Mouse (Mus musculus) neural tube, embryonic 11.5 days (tissue): ENCODE measurements around the gene Map3k20. TPM values are rescaled to one million over a fixed set of nuclear protein-coding genes. Genes with fewer than 3 reads are reported as not detected.

Source experiments
- ATAC-seq: fragments of 200-750 bp; cut with Nextera tagmentation; 2 replicates; pipeline ENCODE4 v1.8.0; 2017; ENCODE audit warnings: moderate number of reproducible peaks, mild to moderate bottlenecking, moderate TSS enrichment, moderate library complexity; ENCODE audit not compliant: insufficient read depth, low FRiP score, low TSS enrichment
- DNase-seq: peaks from one replicate; pipeline ENCODE4 v3.0.0-alpha.2; 2015; ENCODE audit warnings: low spot score
- H3K27ac ChIP-seq: fragments of 300-500 bp; sonication (generic); 2 replicates; pipeline ENCODE4 v1.5.1; 2014; ENCODE audit warnings: low read depth, mild to moderate bottlenecking, low read length
- H3K27me3 ChIP-seq: fragments of 300-500 bp; sonication (generic); 2 replicates; pipeline ENCODE4 v1.6.1; 2014; ENCODE audit warnings: mild to moderate bottlenecking, low read length, mixed read lengths; ENCODE audit not compliant: control insufficient read depth, insufficient read depth
- H3K36me3 ChIP-seq: fragments of 300-500 bp; sonication (generic); 2 replicates; pipeline ENCODE4 v1.6.1; 2014; ENCODE audit warnings: mild to moderate bottlenecking, low read length, moderate library complexity, mixed read lengths; ENCODE audit not compliant: control insufficient read depth, insufficient read depth
- H3K4me1 ChIP-seq: fragments of 300-500 bp; sonication (generic); 2 replicates; pipeline ENCODE4 v1.6.1; 2014; ENCODE audit warnings: low read length, mixed read lengths; ENCODE audit not compliant: control insufficient read depth, insufficient read depth
- H3K4me2 ChIP-seq: fragments of 300-500 bp; sonication (generic); 2 replicates; pipeline ENCODE4 v1.6.1; 2014; ENCODE audit warnings: low read depth, mild to moderate bottlenecking, moderate library complexity
- H3K4me3 ChIP-seq: fragments of 300-500 bp; sonication (generic); 2 replicates; pipeline ENCODE4 v1.5.1; 2014; ENCODE audit warnings: low read depth, low read length
- H3K9ac ChIP-seq: fragments of 300-500 bp; sonication (generic); 2 replicates; pipeline ENCODE4 v1.6.1; 2014; ENCODE audit warnings: mild to moderate bottlenecking, low read length
- H3K9me3 ChIP-seq: fragments of 300-500 bp; sonication (generic); 2 replicates; pipeline ENCODE4 v1.6.1; 2016; ENCODE audit warnings: low read length; ENCODE audit not compliant: control insufficient read depth
- WGBS: fragments of 180-500 bp; shearing (Covaris S2); extraction: QIAGEN DNeasy Blood & Tissue Kit; methylation state at CpG from one replicate; pipeline ENCODE4 v1.1.7; 2014; 5-methylcytosine and 5-hydroxymethylcytosine counted together
- polyA plus RNA-seq: library from polyadenylated mRNA; unstranded; fragments of >200 nt; fragmentation: Nextera tagmentation; extraction: Ambion mirVana; gene quantifications from 2 replicates; pipeline ENCODE4 v1.2.1, GENCODE M21; 2014

Gene Map3k20
- polyA plus RNA-seq, 1 experiment from 2014 or later = 8.6 TPM

GRCm38 (mm10) chr2:72369140-72369600 is 83.7 kb downstream of the Map3k20 start:
- no peak for ATAC-seq

GRCm38 (mm10) chr2:72372136-72372535 is 86.7 kb downstream of the Map3k20 start:
- Histone ChIP-seq H3K9ac (no peak overlapping the region), H3K4me2 (no peak overlapping the region), H3K27ac (no peak overlapping the region), H3K4me3 (no peak overlapping the region), H3K27me3 (no peaks in the 10 kb centered on the region), H3K36me3 (no peaks in the 10 kb centered on the region), H3K9me3 (no peaks in the 10 kb centered on the region), H3K4me1 (no peaks in the 10 kb centered on the region)
- ATAC-seq (no peak), DNase-seq (no peak)
- 86% methylated on average over 13 of the region's 13 CpGs for WGBS

More at GRCm38 (mm10) chr2:72369140-72369600, 83.7 kb downstream of the Map3k20 start:
- Histone ChIP-seq H3K9ac (no peak overlapping the region), H3K27ac (no peak overlapping the region), H3K27me3 (no peaks in the 10 kb centered on the region), H3K4me1 (no peaks in the 10 kb centered on the region), H3K4me2 (no peak overlapping the region), H3K9me3 (no peaks in the 10 kb centered on the region), H3K36me3 (no peaks in the 10 kb centered on the region), H3K4me3 (no peak overlapping the region)
- 90% methylated on average over 6 of the region's 6 CpGs for WGBS
- no peak for DNase-seq

DNA sequence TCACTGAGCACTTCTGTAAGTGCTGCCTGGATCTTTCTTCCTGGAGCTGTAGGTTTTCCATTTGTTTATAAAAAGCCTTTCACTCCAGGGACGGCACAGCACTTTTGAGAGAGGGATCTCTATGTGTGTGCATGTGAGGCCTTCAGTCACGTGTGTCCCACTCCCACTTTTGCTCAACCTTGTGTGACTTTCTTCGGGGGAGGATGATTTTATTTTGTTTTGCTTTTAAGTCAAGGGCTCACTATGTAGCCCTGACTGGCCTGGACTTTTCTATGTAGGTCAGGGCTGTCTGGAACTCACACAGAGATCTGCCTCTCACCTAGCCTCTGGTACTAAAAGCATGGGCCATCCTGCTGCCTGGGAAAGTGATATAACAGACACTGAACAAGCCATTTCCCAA is 88.6 kb downstream of the Map3k20 start:
- H3K36me3 ChIP-seq = no peaks in the 10 kb centered on the region
- H3K4me1 ChIP-seq = no peaks in the 10 kb centered on the region
- no peak overlapping the region for H3K27ac ChIP-seq
- WGBS = 80% methylated on average over 3 of the region's 3 CpGs
- H3K27me3 ChIP-seq = no peaks in the 10 kb centered on the region
- ATAC-seq (no peak), DNase-seq (no peak)
- H3K4me3 ChIP-seq = no peak overlapping the region
- no peaks in the 10 kb centered on the region for H3K9me3 ChIP-seq
- H3K9ac ChIP-seq = no peak overlapping the region
- no peak overlapping the region for H3K4me2 ChIP-seq

DNA sequence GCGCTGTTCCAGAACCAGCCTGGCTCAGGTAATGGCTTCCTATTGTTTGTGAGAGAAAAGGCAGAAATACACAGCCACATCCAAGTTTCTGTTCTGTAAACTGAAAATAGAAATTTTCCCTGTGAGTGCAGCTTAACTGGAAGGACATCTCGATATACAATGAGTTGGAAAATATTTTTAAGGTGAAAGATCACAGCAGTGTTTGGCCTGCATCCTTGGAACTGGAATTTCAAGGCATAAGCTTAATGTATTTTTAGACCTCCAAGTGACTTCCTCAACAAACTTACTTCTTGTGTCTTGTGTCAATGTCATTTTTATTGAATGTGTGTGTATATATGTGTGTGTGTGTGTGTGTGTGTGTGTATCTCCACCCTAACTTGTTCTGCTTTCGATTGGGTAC is 90.4 kb downstream of the Map3k20 start:
- ATAC-seq (no peak), DNase-seq (no peak)
- WGBS = 89% methylated on average over 3 of the region's 3 CpGs
- Histone ChIP-seq H3K9me3 (no peaks in the 10 kb centered on the region), H3K27me3 (no peaks in the 10 kb centered on the region), H3K36me3 (no peaks in the 10 kb centered on the region), H3K4me3 (no peak overlapping the region), H3K4me1 (no peaks in the 10 kb centered on the region), H3K27ac (no peak overlapping the region), H3K9ac (no peak overlapping the region), H3K4me2 (no peak overlapping the region)

DNA sequence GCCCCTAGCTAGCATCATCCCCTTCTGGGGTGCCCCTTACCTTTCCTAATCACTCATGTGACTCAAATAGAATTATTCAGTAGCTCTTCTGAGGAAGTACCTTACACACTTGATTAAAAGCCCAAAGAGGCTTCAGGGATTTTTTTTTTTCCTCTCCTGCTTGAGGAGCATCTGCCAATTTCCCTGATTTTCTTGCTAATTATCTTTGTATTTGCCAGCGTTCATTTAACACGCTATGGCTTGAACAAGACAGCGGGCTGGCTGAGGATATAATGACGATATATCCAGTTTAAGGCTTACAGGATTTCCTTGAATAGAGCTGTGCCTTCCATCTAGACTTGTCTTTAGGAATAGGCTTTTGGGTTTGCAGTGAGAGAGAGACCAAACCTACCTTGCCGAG is 91.5 kb downstream of the Map3k20 start:
- Histone ChIP-seq H3K4me2 (no peak overlapping the region), H3K4me1 (no peaks in the 10 kb centered on the region), H3K27ac (no peak overlapping the region), H3K9me3 (no peaks in the 10 kb centered on the region), H3K9ac (no peak overlapping the region), H3K27me3 (no peaks in the 10 kb centered on the region), H3K4me3 (no peak overlapping the region), H3K36me3 (no peaks in the 10 kb centered on the region)
- ATAC-seq (no peak), DNase-seq (no peak)
- 94% methylated on average over 5 of the region's 5 CpGs for WGBS

DNA sequence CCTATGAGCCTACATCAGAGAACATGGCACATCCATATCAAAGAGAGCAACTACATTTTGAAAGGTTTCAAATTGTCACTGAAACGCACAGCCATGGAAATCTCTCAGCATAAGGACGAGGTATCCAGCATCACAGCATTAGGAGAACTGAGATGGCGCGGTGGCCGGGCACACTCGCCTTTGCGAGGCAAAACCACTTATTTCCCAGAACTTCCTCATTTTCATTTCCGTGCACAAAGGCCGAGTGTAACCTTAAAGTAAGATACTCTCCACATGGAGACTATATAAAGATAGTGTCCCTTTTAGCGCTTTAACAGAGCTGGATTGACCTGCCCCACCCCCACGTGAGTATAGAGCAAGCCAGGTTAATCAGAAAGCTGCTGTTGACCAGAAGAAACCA is 94.0 kb downstream of the Map3k20 start:
- no peak for DNase-seq
- H3K4me1 ChIP-seq = no peaks in the 10 kb centered on the region
- H3K9me3 ChIP-seq = no peaks in the 10 kb centered on the region
- H3K4me3 ChIP-seq = no peak overlapping the region
- no peak overlapping the region for H3K27ac ChIP-seq
- H3K36me3 ChIP-seq = no peaks in the 10 kb centered on the region
- 96% methylated on average over 11 of the region's 11 CpGs for WGBS
- ATAC-seq = no peak
- no peak overlapping the region for H3K4me2 ChIP-seq
- no peaks in the 10 kb centered on the region for H3K27me3 ChIP-seq
- no peak overlapping the region for H3K9ac ChIP-seq

- WGBS = 85% methylated on average over 6 of the region's 6 CpGs
- no peak for ATAC-seq
Observed at GRCm38 (mm10) chr2:72382662-72383061, 97.2 kb downstream of the Map3k20 start.

DNA sequence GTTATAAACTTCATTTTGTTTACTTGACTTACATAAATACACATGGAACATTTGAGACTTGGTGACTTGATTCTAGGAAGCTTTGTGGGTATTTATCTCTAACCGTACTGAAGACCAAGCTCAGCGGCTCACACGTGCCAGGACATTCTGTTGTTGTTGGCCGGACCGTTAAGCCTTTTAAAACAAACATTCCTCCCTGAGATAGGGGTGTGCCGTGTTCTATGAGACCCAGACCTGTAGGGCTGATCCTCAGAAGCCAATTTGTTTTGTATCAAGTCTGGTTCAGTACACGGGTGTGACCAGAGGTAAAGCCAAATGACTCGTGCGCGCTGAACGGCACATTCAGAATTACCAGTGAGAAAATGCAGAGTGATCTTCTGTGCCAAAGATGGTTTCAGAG is 97.9 kb downstream of the Map3k20 start:
- Histone ChIP-seq H3K9me3 (no peaks in the 10 kb centered on the region), H3K9ac (no peak overlapping the region), H3K4me2 (no peak overlapping the region), H3K4me3 (no peak overlapping the region), H3K27ac (no peak overlapping the region), H3K4me1 (no peaks in the 10 kb centered on the region), H3K36me3 (no peaks in the 10 kb centered on the region), H3K27me3 (no peaks in the 10 kb centered on the region)
- no peak for DNase-seq
- 75% methylated on average over 11 of the region's 11 CpGs for WGBS
- ATAC-seq = no peak

More at GRCm38 (mm10) chr2:72382662-72383061, 97.2 kb downstream of the Map3k20 start:
- no peak for DNase-seq
- Histone ChIP-seq H3K36me3 (no peaks in the 10 kb centered on the region), H3K9me3 (no peaks in the 10 kb centered on the region), H3K4me1 (no peaks in the 10 kb centered on the region), H3K4me3 (no peak overlapping the region), H3K27me3 (no peaks in the 10 kb centered on the region), H3K9ac (no peak overlapping the region), H3K4me2 (no peak overlapping the region), H3K27ac (no peak overlapping the region)

DNA sequence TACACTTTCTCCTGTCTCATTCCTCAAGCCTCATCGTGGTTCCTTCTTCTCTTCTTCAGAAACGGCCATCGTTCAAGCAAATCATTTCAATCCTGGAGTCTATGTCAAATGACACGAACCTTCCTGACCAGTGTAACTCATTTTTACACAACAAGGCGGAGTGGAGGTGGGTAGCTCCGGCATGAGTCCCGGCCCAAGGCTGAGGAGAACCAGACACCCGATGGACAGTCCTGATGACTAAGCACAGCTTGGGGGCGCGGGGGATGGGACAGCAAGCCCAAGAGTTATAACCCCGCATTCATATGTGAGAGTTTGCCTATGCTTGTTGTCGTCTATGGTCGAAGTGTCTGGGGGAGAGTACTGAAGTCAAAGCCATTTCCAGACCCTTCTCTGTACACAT is 104.0 kb downstream of the Map3k20 start:
- Histone ChIP-seq H3K4me3 (no peak overlapping the region), H3K36me3 (no peaks in the 10 kb centered on the region), H3K9ac (no peak overlapping the region), H3K9me3 (no peaks in the 10 kb centered on the region), H3K4me2 (no peak overlapping the region), H3K27me3 (no peaks in the 10 kb centered on the region), H3K4me1 (no peaks in the 10 kb centered on the region), H3K27ac (no peak overlapping the region)
- DNase-seq (no peak), ATAC-seq (no peak)
- WGBS = 88% methylated on average over 13 of the region's 13 CpGs
